Mouse (Mus musculus) kidney, postnatal 0 days (tissue): ENCODE results near the gene Rapgef2. TPM values are rescaled to one million over a fixed set of nuclear protein-coding genes. Genes with fewer than 3 reads are reported as not detected.

Source experiments
- ATAC-seq: fragments of 200-750 bp; cut with Nextera tagmentation; replicated peaks from 2 replicates; pipeline ENCODE4 v1.8.0; 2017; ENCODE audit warnings: low read depth, moderate number of reproducible peaks, moderate TSS enrichment, moderate library complexity; ENCODE audit not compliant: low FRiP score
- DNase-seq: peaks from one replicate; pipeline ENCODE4 v3.0.0-alpha.2; 2016; ENCODE audit warnings: low spot score
- H3K27ac ChIP-seq: fragments of 300-500 bp; sonication (generic); 2 replicates; pipeline ENCODE4 v1.5.1; 2014; ENCODE audit warnings: mild to moderate bottlenecking
- H3K27me3 ChIP-seq: fragments of 300-500 bp; sonication (generic); 2 replicates; pipeline ENCODE4 v1.6.1; 2014; ENCODE audit warnings: low read length, mixed read lengths; ENCODE audit not compliant: insufficient read depth
- H3K36me3 ChIP-seq: fragments of 300-500 bp; sonication (generic); 2 replicates; pipeline ENCODE4 v1.6.1; 2014; ENCODE audit warnings: low read length, mixed read lengths; ENCODE audit not compliant: insufficient read depth
- H3K4me1 ChIP-seq: fragments of 300-500 bp; sonication (generic); replicated peaks from 2 replicates; pipeline ENCODE4 v1.6.1; 2014; ENCODE audit warnings: antibody characterized with exemption, low read length, mixed read lengths; ENCODE audit not compliant: insufficient read depth
- H3K4me2 ChIP-seq: fragments of 300-500 bp; sonication (generic); 2 replicates; pipeline ENCODE4 v1.6.1; 2014; ENCODE audit warnings: mild to moderate bottlenecking, low read length, moderate library complexity, mixed read lengths
- H3K4me3 ChIP-seq: fragments of 300-500 bp; sonication (generic); replicated peaks from 2 replicates; pipeline ENCODE4 v1.5.1; 2014; ENCODE audit warnings: low read depth, low read length
- H3K9ac ChIP-seq: fragments of 300-500 bp; sonication (generic); 2 replicates; pipeline ENCODE4 v1.6.1; 2014; ENCODE audit warnings: low read depth, low read length
- H3K9me3 ChIP-seq: fragments of 300-500 bp; sonication (generic); replicated peaks from 2 replicates; pipeline ENCODE4 v1.6.1; 2016; ENCODE audit warnings: low read length, inconsistent platforms, mixed read lengths
- CTCF ChIP-seq: IDR thresholded peaks from 2 replicates; pipeline ENCODE4 v1.5.1; 2016; ENCODE audit warnings: antibody characterized with exemption, low read depth, mild to moderate bottlenecking, moderate library complexity
- WGBS: fragments of 180-500 bp; shearing (Covaris S2); extraction: QIAGEN DNeasy Blood & Tissue Kit; methylation state at CpG from one replicate; pipeline ENCODE4 v1.1.7; 2014; 5-methylcytosine and 5-hydroxymethylcytosine counted together
- polyA plus RNA-seq: library from polyadenylated mRNA; unstranded; fragments of >200 nt; fragmentation: Nextera tagmentation; extraction: Ambion mirVana; gene quantifications from 2 replicates; pipeline ENCODE4 v1.2.1, GENCODE M21; 2015

Rapgef2 gene
- polyA plus RNA-seq, 1 experiment from 2014 or later, result 4.4 TPM

DNA sequence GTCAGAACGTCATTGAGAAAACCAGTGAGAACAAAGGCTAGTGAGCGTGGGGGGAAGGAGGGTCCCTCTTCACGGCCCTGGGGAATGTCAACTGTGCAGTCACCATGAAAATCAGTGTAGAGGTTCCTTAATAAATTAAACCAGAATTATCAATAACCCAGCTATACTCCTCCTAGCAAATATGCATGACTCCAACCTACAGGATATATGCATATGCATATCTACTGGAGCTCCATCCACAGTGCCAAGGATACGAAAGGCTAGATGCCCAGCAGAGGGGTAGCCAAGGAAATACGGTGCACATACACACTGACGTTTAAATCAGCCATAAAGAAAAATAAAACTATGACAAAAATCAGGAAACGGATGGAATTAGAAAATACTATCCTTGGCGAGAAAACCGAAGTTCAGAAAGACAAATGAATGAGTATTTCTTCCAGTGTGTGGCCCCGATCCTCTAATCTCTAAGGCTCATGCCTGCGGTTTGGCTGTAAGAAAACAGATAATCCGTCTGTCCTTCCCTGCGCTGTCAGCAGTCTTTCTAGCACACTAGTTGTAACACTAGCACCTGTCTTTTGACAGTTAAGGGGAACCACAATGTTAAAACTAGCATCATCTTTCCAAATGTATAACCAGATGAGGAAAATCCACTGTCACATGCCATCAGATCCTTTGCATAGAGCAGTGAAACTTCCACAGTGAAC lies 212.6 kb downstream of the Rapgef2 start:
- DNase-seq (no peak), ATAC-seq (no peak)
- Histone ChIP-seq H3K27ac (no peak overlapping the region), H3K36me3 (peaks cover 32% of the 10 kb centered on the region; the same call in 1 of the 2 replicates), H3K27me3 (no peaks in the 10 kb centered on the region), H3K9ac (no peak overlapping the region), H3K9me3 (no peaks in the 10 kb centered on the region), H3K4me3 (no peak overlapping the region), H3K4me2 (no peak overlapping the region), H3K4me1 (0 out of 2 replicates have a peak, but pooled peaks cover 5% of the 10 kb centered on the region)
- no peak for TF ChIP-seq CTCF
- 87% methylated on average over 13 of the region's 13 CpGs for WGBS

DNA sequence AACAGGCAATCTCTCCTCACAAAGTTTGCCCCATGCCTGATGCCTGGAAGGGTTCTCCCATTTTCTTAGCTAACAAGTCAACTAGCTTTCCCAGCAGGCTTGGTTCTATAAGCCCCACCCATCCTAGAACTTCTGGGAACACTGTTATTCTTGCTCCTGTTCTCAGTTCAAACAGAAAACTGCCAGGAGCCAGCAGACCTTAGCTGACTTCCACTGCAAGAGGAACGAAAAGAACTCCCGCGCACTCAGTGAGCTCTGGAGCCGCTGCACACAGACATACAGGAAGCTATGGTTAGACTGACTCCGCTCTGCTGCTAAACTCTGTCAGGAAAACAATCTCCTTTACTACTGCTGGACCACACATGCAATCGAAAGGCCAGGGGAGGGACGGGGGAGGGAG lies 214.8 kb downstream of the Rapgef2 start:
- no peak for TF ChIP-seq CTCF
- H3K36me3 ChIP-seq, result peaks cover 26% of the 10 kb centered on the region; the same call in 1 of the 2 replicates
- H3K4me1 ChIP-seq, result 0 out of 2 replicates have a peak, but pooled peaks cover 5% of the 10 kb centered on the region
- H3K4me2 ChIP-seq, result peak overlapping the region; percentile 30; the same call in 1 of the 2 replicates
- H3K4me3 ChIP-seq, result no peak overlapping the region
- peak overlapping the region; percentile 58; the same call in 1 of the 2 replicates for H3K27ac ChIP-seq
- H3K9me3 ChIP-seq, result no peaks in the 10 kb centered on the region
- ATAC-seq, result no peak; the same call in 1 of the 2 replicates
- peak; percentile 75 for DNase-seq
- 16% methylated on average over 5 of the region's 7 CpGs for WGBS
- no peaks in the 10 kb centered on the region for H3K27me3 ChIP-seq
- 0 out of 2 replicates have a peak overlapping the region, but pooled peaks have one; percentile 3 for H3K9ac ChIP-seq

DNA sequence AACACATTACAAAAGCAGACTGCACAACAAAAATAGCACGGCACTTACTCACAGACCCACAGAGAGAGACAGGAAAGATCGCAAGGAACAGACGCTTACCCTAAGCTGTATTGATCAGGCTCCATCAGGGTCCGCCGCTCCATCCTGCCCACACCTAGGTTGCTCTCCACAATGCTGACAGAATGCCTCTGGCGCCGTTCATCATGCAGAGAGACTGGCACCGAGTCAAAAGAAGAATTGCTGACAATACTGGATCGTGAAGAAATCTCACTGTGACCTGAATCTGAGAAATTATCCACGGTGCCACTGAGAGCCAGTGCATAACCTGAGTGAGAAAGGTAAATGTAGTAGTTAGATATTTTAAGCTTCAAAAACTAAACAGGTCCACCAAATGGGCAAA lies 216.4 kb downstream of the Rapgef2 start:
- peaks cover 29% of the 10 kb centered on the region; the same call in 1 of the 2 replicates for H3K36me3 ChIP-seq
- no peaks in the 10 kb centered on the region for H3K9me3 ChIP-seq
- no peaks in the 10 kb centered on the region for H3K27me3 ChIP-seq
- no peak overlapping the region for H3K9ac ChIP-seq
- no peak for DNase-seq
- H3K27ac ChIP-seq, result no peak overlapping the region
- H3K4me1 ChIP-seq, result 0 out of 2 replicates have a peak, but pooled peaks cover 5% of the 10 kb centered on the region
- H3K4me3 ChIP-seq, result no peak overlapping the region
- TF ChIP-seq CTCF, result no peak
- no peak overlapping the region for H3K4me2 ChIP-seq
- ATAC-seq, result no peak
- WGBS, result 93% methylated on average over 10 of the region's 10 CpGs

DNA sequence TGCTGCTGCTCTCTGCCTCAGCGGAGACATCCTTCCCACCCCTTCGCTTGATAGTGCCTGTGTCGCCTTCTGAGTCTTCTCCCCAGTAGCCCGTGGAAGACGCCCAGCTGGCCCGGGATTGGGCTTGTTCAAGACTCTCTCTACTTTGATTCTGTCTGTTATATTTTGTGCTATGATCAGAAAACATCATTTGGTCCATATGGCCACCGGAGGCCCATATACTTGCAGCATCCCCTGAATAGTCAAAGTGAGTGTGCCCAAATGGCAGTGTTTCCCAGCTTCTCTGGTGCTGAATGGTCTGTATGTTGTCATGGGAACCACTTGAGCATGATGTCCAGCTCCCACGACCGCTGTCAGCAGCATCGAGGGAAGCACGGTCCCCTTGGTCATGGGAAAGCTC lies 217.3 kb downstream of the Rapgef2 start:
- no peak for ATAC-seq
- Histone ChIP-seq H3K9me3 (no peaks in the 10 kb centered on the region), H3K36me3 (peaks cover 27% of the 10 kb centered on the region; the same call in 1 of the 2 replicates), H3K9ac (no peak overlapping the region), H3K27me3 (no peaks in the 10 kb centered on the region), H3K4me2 (no peak overlapping the region), H3K4me3 (no peak overlapping the region), H3K4me1 (0 out of 2 replicates have a peak, but pooled peaks cover 5% of the 10 kb centered on the region), H3K27ac (no peak overlapping the region)
- no peak for TF ChIP-seq CTCF
- 90% methylated on average over 11 of the region's 11 CpGs for WGBS
- no peak for DNase-seq

DNA sequence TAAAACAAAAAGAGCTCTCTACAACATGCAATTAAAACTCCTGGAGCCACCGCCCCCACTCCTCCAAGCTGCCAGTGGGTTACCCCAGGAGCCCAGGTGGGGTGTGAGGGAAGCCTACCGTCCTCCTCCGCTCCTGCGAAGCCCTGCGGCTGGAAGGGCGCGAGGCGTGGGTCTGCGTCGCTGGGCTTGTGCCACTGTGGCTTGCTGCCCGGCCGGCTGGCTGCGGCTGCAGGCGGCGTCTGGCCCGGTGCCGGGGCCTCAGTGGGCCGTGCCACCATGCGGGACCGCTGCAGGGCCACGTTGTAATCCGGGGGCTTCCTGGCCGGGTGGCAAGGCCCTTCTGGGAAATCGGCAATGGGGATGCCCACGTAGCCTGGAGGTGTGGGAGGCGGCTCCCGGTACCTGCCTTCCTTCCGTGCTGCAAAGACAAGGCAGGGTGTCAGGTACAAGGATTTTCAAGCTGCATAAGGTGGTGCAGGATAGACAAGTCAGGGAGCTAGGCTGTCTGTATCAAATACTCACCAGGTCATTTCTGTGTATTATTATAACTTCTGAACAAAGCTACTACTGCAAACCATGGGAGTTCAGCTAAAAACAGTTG lies 219.8 kb downstream of the Rapgef2 start:
- ATAC-seq, result no peak
- Histone ChIP-seq H3K4me3 (no peak overlapping the region), H3K4me1 (0 out of 2 replicates have a peak, but pooled peaks cover 5% of the 10 kb centered on the region), H3K9ac (no peak overlapping the region), H3K27ac (no peak overlapping the region), H3K27me3 (no peaks in the 10 kb centered on the region), H3K9me3 (no peaks in the 10 kb centered on the region), H3K36me3 (peaks cover 29% of the 10 kb centered on the region; the same call in 1 of the 2 replicates), H3K4me2 (no peak overlapping the region)
- TF ChIP-seq CTCF, result no peak
- WGBS, result 85% methylated on average over 28 of the region's 28 CpGs
- no peak for DNase-seq

DNA sequence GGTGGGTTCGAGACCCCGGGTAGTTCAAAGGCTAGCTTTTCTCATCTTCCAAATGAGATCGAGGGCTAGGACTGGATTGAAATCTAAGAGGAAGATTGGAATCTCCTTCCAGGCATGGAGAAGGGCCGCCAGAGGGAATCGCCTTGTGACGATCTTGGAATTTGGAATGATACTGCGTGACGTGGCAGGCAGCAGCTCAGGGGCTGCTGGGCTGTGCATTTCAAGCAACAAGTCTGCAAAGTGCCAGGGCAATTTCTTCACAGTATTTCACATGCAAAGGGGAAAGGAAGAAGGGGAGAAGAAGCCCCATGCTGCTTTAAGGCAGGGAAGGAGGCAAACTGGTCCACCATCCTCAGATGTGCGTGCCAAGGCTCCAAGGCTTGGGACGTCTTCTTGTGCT lies 222.2 kb downstream of the Rapgef2 start:
- H3K27ac ChIP-seq, result no peak overlapping the region
- no peaks in the 10 kb centered on the region for H3K4me1 ChIP-seq
- no peak overlapping the region for H3K4me3 ChIP-seq
- no peak for TF ChIP-seq CTCF
- 89% methylated on average over 10 of the region's 10 CpGs for WGBS
- H3K27me3 ChIP-seq, result no peaks in the 10 kb centered on the region
- no peak for DNase-seq
- no peak overlapping the region for H3K9ac ChIP-seq
- no peak overlapping the region for H3K4me2 ChIP-seq
- peaks cover 24% of the 10 kb centered on the region; the same call in 1 of the 2 replicates for H3K36me3 ChIP-seq
- H3K9me3 ChIP-seq, result no peaks in the 10 kb centered on the region
- ATAC-seq, result no peak
